Mouse (Mus musculus) CD8-positive naive resting alpha-beta T cell, adult 2 months (primary cell): ENCODE results near the gene Cntn5.

Source experiments
- DNase-seq, 2 experiments: peaks; one replicate each; pipeline ENCODE4 v3.0.0; 2022; ENCODE audit warnings: low read depth in 2 of 2, low spot score in 2 of 2

The Cntn5 gene

GRCm38 (mm10) chr9:10904616-10905363 is at the start of gene Cntn5:
TSS of gene Cntn5 (minus strand) at chr9:10904775.
- no peak for DNase-seq

DNA sequence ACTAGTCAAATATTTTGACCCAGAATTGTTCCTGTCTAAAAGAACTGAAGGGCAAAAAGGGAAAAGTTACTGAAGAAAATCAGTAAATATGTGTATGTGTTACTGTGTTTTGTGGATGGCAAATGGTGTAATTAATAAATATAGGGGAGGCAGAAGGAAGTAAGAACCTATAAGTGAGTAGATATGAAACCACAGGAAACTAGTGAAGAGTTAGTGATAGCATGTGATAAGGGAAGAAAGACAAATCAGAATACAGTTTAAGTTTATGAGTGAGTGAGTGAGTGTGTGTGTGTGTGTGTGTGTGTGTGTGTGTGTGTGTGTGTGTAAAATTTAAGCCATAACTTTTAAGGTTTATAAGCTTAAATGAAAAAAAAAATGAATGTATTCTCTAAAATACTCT is 45.9 kb upstream of the Cntn5 start:
- DNase-seq = no peak

GRCm38 (mm10) chr9:10909573-10909972 is 5.0 kb upstream of the Cntn5 start:
- no peak for DNase-seq

GRCm38 (mm10) chr9:10905696-10906095 is 1.1 kb upstream of the Cntn5 start:
- no peak for DNase-seq

DNA sequence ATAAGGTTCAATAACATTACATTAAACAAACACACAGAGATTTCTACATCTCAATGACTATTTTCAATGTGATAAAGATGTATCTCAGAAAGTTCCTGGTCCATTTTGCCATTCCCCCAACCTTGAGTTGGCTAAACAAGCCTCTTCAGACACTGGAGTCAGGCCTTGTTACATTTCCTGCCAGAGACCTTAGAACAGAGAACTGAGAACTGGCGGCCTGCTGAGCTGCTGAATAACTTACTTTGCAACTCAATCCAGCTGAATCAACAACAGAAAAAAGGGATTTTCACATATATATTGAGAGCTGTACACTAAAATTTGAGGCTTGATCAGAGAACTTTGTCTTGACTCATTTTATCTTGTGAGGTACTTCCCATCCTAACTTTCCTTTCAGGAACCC is 24.8 kb downstream of the Cntn5 start:
- no peak for DNase-seq

GRCm38 (mm10) chr9:10873881-10874280 is 30.7 kb downstream of the Cntn5 start:
- DNase-seq = no peak

DNA sequence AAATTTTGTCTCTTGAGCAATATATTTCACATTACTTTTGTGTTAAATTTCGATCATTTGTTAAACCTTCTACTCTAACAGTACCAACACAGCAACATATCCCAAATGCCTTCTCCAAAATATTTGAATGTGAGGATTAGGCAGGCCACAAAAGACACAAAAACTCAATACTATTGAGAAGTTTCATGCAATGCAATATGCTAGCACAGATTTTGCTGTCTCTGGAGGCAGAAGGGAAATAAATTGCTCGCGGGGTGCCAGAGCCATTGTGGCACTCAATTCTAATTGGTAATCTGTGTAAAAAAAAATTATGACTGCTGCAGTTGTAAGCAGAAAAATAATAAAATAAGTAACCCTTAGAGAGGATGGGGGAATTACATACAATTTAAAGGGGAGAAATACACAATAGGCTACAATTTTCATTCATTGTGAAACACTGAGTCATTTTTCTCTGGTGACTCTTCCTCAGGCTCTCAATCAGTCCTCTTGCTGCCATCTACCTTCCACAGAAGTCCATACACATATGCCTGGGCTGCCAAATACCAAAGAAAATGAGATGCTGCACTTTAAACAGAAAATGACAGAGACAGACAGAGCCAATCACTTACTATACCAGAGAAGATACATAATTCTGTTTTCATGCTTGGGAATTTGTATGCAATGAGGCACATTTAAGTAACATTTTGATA is 48.2 kb downstream of the Cntn5 start:
- DNase-seq = no peak

DNA sequence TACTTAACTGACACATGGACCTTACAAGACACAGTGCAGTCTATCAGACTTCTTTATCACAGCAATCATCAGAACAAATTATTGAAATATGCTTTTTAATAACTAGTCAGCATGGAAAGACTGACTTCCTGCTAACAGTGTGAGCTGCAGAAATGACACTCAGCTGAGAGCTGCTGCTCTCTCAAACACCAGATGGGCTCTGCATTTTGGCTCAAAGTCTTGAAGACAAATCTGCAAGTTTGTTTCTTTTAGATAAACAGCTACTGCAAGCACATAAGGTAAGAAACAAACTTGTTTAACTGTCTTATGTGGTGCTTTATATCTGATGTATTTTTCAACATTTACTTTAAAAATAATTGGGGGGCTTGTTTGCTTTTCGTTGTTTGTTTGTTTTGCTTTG is 87.9 kb downstream of the Cntn5 start:
- no peak for DNase-seq

- DNase-seq = no peak
Observed at GRCm38 (mm10) chr9:10797158-10797557, 107.4 kb downstream of the Cntn5 start.

GRCm38 (mm10) chr9:10795102-10795501 is 109.5 kb downstream of the Cntn5 start:
- DNase-seq = no peak

GRCm38 (mm10) chr9:10731878-10732277 is 172.7 kb downstream of the Cntn5 start:
- no peak for DNase-seq

DNA sequence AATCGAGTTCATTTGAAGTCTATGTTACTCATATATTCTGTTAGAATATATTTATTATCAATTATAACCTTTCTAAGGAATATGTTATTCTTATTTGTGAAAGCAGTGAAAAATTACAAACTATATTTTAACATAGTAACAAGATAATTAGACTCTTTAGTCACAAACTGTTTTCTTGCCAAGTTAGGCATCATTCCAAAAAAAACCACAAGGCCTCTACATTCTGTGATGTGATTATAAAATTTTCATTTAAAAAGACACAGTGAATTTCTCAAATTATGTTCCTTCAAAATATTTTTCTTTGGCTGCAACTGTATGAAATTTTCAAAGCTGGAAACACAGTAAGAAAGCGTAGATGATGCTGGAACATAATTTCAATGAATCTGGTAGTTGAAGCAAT is 180.4 kb downstream of the Cntn5 start:
- no peak for DNase-seq

DNA sequence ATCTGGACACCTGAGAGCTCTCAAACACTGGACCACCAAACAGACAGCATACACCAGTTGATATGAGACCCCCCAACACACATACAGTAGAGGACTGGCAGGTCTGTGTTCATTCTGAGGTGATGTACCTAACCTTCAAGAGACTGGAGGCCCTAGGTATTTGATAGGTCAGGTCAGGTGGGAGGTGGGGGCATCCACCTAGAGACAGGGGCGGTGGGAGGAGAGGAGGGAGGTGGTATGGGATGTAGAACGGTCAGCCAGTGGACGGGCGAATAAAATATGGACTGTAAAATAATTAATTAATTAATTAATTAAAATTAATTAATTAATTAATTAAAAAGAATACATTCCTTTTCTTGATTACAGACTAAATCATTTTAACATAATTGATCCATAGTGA is 182.5 kb downstream of the Cntn5 start:
- DNase-seq = no peak

- DNase-seq = no peak
Observed at GRCm38 (mm10) chr9:10718986-10719385, 185.6 kb downstream of the Cntn5 start.

DNA sequence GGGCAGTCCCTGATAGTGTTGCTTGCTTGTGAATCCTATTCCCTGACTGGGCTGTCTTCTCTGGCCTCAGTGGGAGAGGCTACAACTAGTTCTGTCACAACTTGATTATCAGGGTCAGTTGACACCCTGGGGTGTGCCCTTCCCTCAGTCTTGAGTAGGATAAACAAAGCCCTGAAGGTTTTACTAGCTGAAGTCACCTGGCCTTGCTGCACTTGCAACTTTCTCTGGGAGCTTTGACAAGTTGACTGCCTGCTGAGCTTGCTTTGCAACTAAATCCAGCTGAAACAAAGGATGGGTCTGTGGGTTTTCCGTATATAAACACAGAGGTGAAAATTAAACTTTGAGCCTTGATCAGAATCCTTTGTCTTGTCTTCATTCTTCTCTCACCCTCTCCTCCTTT is 190.9 kb downstream of the Cntn5 start:
- DNase-seq = no peak

DNA sequence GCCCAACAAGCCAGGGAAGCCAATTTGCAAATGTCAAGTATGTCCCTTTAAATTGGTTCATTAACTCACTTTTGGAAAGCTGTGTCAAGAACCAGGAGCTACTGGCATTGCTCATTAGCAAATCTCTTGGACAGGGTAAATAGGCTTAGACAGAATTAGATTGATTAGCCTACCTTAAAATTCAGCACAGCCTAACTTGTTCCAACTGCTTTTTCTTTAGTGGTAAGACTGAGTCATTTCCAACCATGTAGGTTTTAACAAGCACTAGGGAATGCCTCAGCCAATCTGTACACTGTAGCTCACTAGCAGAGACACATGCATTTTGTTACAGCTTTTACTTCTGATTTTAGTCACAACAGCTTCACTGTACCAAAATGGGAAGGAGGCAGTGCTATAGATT is 222.9 kb downstream of the Cntn5 start:
- DNase-seq = no peak

DNA sequence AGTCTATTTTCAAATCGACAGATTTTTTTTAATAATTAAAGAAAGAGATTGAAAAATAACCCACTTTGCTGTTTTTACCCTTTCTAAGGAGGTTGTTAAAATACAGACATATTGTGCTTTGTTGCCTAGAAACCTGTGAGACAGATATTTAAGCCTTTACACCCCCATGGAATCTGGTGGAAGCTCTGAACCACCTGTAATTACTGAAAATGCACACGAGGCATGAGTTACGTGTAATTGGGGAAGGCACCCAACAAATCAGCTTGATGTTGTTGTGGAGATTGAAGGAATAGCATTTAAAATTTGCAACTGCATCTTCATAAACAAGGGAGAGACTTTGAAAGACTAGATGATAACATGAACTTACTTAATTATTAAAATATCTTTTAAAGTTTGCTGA is 223.4 kb downstream of the Cntn5 start:
- no peak for DNase-seq

DNA sequence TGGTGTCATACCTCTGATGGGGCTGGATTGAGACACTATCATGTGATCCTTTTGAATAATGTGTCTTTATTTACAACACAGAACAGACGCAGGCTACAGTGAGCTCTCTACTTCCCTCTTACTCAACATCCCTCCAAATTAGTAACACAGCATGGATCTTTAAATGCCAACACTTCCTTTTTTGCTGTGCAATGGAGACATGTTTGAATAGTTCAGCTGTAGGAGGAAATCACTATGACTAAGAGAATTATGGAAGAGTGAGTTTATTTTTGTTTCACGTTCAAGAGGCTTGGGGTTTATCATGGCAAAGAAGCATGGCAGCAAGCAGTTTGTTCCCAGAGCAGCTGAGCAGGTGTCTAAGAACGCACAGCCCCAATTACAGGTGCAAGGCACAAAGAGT is 235.9 kb downstream of the Cntn5 start:
- no peak for DNase-seq

GRCm38 (mm10) chr9:10667438-10667837 is 237.1 kb downstream of the Cntn5 start:
- no peak for DNase-seq

DNA sequence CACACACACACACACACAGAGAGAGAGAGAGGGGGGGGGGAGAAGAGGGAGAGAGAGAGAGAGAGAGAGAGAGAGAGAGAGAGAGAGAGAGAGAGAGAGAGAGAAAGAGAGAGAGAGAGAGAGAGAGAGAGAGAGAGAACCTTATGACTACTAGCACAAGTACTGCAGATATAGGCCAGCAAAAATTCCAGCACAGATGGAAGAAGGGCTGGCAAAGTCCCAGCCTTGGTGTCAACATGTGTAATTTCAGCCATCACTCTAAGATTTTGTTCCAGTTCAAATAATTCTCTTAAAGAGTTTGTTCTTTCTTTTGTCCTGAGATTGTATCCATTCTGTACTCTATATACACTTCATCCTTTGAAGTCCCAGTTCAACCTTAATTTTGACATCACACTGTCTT is 238.8 kb downstream of the Cntn5 start:
- DNase-seq = no peak

DNA sequence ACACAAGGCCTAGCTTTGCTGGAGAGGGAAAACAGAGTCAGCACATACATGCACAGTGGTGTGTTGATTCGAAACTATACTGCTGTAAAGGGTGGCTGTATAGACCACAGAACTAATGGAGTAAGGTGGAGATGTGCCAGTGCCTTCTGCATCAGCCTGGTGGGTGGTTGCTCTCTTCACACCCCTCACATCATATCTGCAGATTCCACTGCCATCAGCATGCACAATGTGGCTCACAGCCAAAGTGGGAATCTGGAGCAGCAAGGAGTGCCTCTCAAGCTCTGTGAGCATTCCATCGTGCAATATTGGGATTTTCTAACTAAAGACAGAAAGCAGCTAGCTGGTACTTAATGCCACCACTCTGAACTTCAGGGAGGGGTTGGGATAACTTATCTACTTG is 241.5 kb downstream of the Cntn5 start:
- DNase-seq = no peak

- DNase-seq = no peak
Observed at GRCm38 (mm10) chr9:10659478-10659877, 245.1 kb downstream of the Cntn5 start.

DNA sequence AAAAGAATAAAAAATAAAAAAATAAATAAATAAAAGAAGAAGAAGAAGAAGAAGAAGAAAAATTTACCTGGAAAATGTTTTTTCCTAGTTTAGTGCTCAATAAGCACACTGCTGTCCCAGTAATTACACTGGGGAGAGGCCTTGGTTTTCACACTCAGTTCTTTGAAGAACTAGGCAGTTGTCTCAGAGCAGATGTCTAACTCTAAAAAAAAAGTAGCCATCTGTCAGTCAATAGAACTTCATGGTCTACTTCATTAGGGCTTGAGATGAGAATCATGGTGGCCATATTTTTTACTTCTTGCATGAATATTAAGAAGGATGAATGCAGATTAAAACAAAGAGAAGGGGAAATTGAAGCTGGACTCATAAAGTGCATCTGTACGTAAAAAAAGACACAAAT is 246.5 kb downstream of the Cntn5 start:
- no peak for DNase-seq
